20 mouse cellular contexts compared by ENCODE assay signal in the genomic region with DNA sequence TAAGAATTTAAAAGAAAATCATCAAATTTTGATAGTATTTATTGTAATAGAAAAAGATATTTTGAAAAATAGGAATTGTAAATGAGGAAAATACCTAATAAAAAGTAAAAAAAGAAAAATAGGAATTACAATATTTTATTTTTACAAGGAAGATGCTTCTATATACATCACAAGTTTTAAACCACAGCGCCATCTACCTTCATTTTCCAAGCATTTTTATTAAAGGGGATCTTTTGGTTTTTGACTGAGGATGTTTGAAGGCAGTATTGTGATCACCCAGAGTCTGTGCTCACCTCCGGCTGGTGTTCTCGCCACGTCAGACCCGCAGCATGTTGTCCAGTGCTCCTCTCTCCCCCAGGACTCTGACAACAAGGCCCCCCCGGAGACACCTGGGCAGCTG. TPM values are rescaled to one million over a fixed set of nuclear protein-coding genes. Genes with fewer than 3 reads are reported as not detected.
DNase-seq lines count a peak whose midpoint lies in the region; ATAC-seq and TF ChIP-seq lines count a peak whose summit lies in the region.
"Had no signal": no experiment of that assay in that cellular context is flagged by ENCODE, and none has a peak within 500 bp of the region (broad histone marks: within the 10 kb centered on the region; RNA-seq: fewer than 3 reads in every experiment).

No protein-coding gene starts in this region.

- H3K36me3 ChIP-seq in kidney, postnatal 0 days (ENCODE audit: insufficient read depth, low read length), result peaks cover 39% of the 10 kb centered on the region
- peaks cover 80% of the 10 kb centered on the region for H3K36me3 ChIP-seq in kidney, embryonic 15.5 days
- peaks cover 65% of the 10 kb centered on the region for H3K36me3 ChIP-seq in midbrain, postnatal 0 days (ENCODE audit: insufficient read depth, low read length)
- peaks cover 30% of the 10 kb centered on the region for H3K36me3 ChIP-seq in midbrain, embryonic 15.5 days (replicated peaks)
- H3K36me3 ChIP-seq in forebrain, postnatal 0 days (ENCODE audit: insufficient read depth), result peaks cover 57% of the 10 kb centered on the region

- TF ChIP-seq CTCF in gastrocnemius, adult 2 months (IDR thresholded peaks at IDR 0.05), result peak; percentile 11; the same call in 1 of the 2 replicates
- TF ChIP-seq CTCF in kidney, postnatal 0 days (IDR thresholded peaks at IDR 0.05; ENCODE audit: low read depth), result peak; percentile 43
- TF ChIP-seq CTCF in midbrain, postnatal 0 days (IDR thresholded peaks at IDR 0.05), result peak; percentile 55
- TF ChIP-seq CTCF in forebrain, postnatal 0 days (IDR thresholded peaks at IDR 0.05; ENCODE audit: low read depth), result peak; percentile 28; the same call in 1 of the 2 replicates

- WGBS in kidney, postnatal 0 days, result 93% methylated on average over 6 of the region's 6 CpGs
- 92% methylated on average over 6 of the region's 6 CpGs for WGBS in kidney, embryonic 15.5 days
- WGBS in midbrain, postnatal 0 days, result 87% methylated on average over 6 of the region's 6 CpGs
- WGBS in midbrain, embryonic 15.5 days, result 94% methylated on average over 6 of the region's 6 CpGs
- WGBS in forebrain, postnatal 0 days, result 93% methylated on average over 6 of the region's 6 CpGs

- no peaks in the 10 kb centered on the region for H3K4me1 ChIP-seq in kidney, postnatal 0 days (replicated peaks; ENCODE audit: insufficient read depth, low read length)
- peaks cover 6% of the 10 kb centered on the region; the same call in 1 of the 2 replicates for H3K4me1 ChIP-seq in kidney, embryonic 15.5 days
- no peaks in the 10 kb centered on the region for H3K4me1 ChIP-seq in midbrain, postnatal 0 days (ENCODE audit: insufficient read depth, low read length)
- H3K4me1 ChIP-seq in midbrain, embryonic 15.5 days, result no peaks in the 10 kb centered on the region
- H3K4me1 ChIP-seq in forebrain, postnatal 0 days (ENCODE audit: insufficient read depth), result peaks cover 8% of the 10 kb centered on the region; the same call in 1 of the 2 replicates
- H3K4me1 ChIP-seq: midbrain, embryonic 10.5 days had no signal

- intact Hi-C loops in gastrocnemius, adult 2 months (cut with DNase I), result no loop called here
- intact Hi-C loops in gastrocnemius, postnatal 14 days (cut with DNase I; ENCODE audit: low total_unique reads), result no loop called here

- DNase-seq in gastrocnemius, adult 2 months, result no peak
- no peak for DNase-seq in gastrocnemius, postnatal 14 days
- peak; percentile 29 for DNase-seq in kidney, postnatal 0 days (ENCODE audit: low spot score)
- DNase-seq in midbrain, postnatal 0 days (ENCODE audit: low spot score), result no peak
- DNase-seq in forebrain, postnatal 0 days, result no peak
- no peak for DNase-seq in thymus, postnatal 0 days (ENCODE audit: low spot score)
- DNase-seq: adrenal gland, postnatal 36 days; cerebellum, adult 11-12 months; heart, postnatal 36 days; kidney, adult 9 months; lung, postnatal 10 days; right cerebral cortex, adult 18-20 months; thymus, adult 2 months had no signal

- H3K9ac ChIP-seq in kidney, postnatal 0 days (ENCODE audit: low read depth, low read length), result no peak overlapping the region
- H3K9ac ChIP-seq in kidney, embryonic 15.5 days, result no peak overlapping the region
- H3K9ac ChIP-seq in midbrain, postnatal 0 days (replicated peaks; ENCODE audit: low read length, poor library complexity, severe bottlenecking), result no peak overlapping the region
- no peak overlapping the region for H3K9ac ChIP-seq in midbrain, embryonic 15.5 days
- H3K9ac ChIP-seq in forebrain, postnatal 0 days, result no peak overlapping the region
- H3K9ac ChIP-seq: heart, embryonic 15.5 days had no signal

- H3K4me3 ChIP-seq in gastrocnemius, adult 2 months, result no peak overlapping the region
- H3K4me3 ChIP-seq in kidney, postnatal 0 days (replicated peaks; ENCODE audit: low read depth, low read length), result no peak overlapping the region
- H3K4me3 ChIP-seq in kidney, embryonic 15.5 days (replicated peaks), result no peak overlapping the region
- no peak overlapping the region for H3K4me3 ChIP-seq in midbrain, postnatal 0 days (ENCODE audit: low read depth, low read length)
- no peak overlapping the region for H3K4me3 ChIP-seq in midbrain, embryonic 15.5 days
- no peak overlapping the region for H3K4me3 ChIP-seq in forebrain, postnatal 0 days (ENCODE audit: low read depth, low read length)
- H3K4me3 ChIP-seq: embryonic facial prominence, embryonic 10.5 days; heart, embryonic 15.5 days; midbrain, embryonic 10.5 days; myocyte had no signal

- H3K9me3 ChIP-seq in kidney, postnatal 0 days (replicated peaks; ENCODE audit: low read length), result no peaks in the 10 kb centered on the region
- H3K9me3 ChIP-seq in kidney, embryonic 15.5 days (replicated peaks), result no peaks in the 10 kb centered on the region
- H3K9me3 ChIP-seq in midbrain, postnatal 0 days (ENCODE audit: low read length), result no peaks in the 10 kb centered on the region
- H3K9me3 ChIP-seq in midbrain, embryonic 15.5 days, result no peaks in the 10 kb centered on the region
- no peaks in the 10 kb centered on the region for H3K9me3 ChIP-seq in forebrain, postnatal 0 days (ENCODE audit: low read length)
- H3K9me3 ChIP-seq: embryonic facial prominence, embryonic 10.5 days; heart, embryonic 15.5 days; midbrain, embryonic 10.5 days had no signal

- H3K27me3 ChIP-seq in kidney, postnatal 0 days (ENCODE audit: insufficient read depth, low read length), result no peaks in the 10 kb centered on the region
- H3K27me3 ChIP-seq in kidney, embryonic 15.5 days, result no peaks in the 10 kb centered on the region
- no peaks in the 10 kb centered on the region for H3K27me3 ChIP-seq in midbrain, postnatal 0 days (ENCODE audit: insufficient read depth, low read length)
- no peaks in the 10 kb centered on the region for H3K27me3 ChIP-seq in midbrain, embryonic 15.5 days (replicated peaks)
- no peaks in the 10 kb centered on the region for H3K27me3 ChIP-seq in forebrain, postnatal 0 days (ENCODE audit: insufficient read depth, low read length)
- H3K27me3 ChIP-seq: heart, embryonic 15.5 days; Patski had no signal

- H3K4me2 ChIP-seq in kidney, postnatal 0 days (ENCODE audit: low read length), result no peak overlapping the region
- no peak overlapping the region for H3K4me2 ChIP-seq in kidney, embryonic 15.5 days
- no peak overlapping the region for H3K4me2 ChIP-seq in midbrain, postnatal 0 days (ENCODE audit: low read depth, low read length, poor library complexity, severe bottlenecking)
- H3K4me2 ChIP-seq in midbrain, embryonic 15.5 days, result no peak overlapping the region
- H3K4me2 ChIP-seq in forebrain, postnatal 0 days (ENCODE audit: low read depth), result no peak overlapping the region
- H3K4me2 ChIP-seq: heart, embryonic 15.5 days had no signal

- no peak overlapping the region; the same call in 1 of the 2 replicates for H3K27ac ChIP-seq in gastrocnemius, adult 2 months
- no peak overlapping the region for H3K27ac ChIP-seq in kidney, postnatal 0 days
- no peak overlapping the region for H3K27ac ChIP-seq in kidney, embryonic 15.5 days
- no peak overlapping the region for H3K27ac ChIP-seq in midbrain, postnatal 0 days (ENCODE audit: low read depth, low read length)
- H3K27ac ChIP-seq in midbrain, embryonic 15.5 days, result no peak overlapping the region
- H3K27ac ChIP-seq in forebrain, postnatal 0 days (ENCODE audit: low read depth, low read length), result no peak overlapping the region
- H3K27ac ChIP-seq: embryonic facial prominence, embryonic 10.5 days; heart, embryonic 15.5 days; midbrain, embryonic 10.5 days had no signal

- ATAC-seq in kidney, postnatal 0 days (replicated peaks; ENCODE audit: low FRiP score, low read depth), result no peak
- no peak for ATAC-seq in kidney, embryonic 15.5 days (replicated peaks; ENCODE audit: low FRiP score)
- ATAC-seq in midbrain, postnatal 0 days (ENCODE audit: low FRiP score), result 0 out of 2 replicates have a peak, but pooled peaks have one; percentile 34
- no peak for ATAC-seq in midbrain, embryonic 15.5 days (replicated peaks)
- no peak for ATAC-seq in forebrain, postnatal 0 days
- ATAC-seq: Patski had no signal

RNA-seq across cellular contexts. Expression of a gene that starts 5.1 kb away (rescaled TPM):
- total RNA-seq in gastrocnemius, adult 2 months (2021), result 10 to 100 TPM; 27.8 to 52.8 TPM
- total RNA-seq in gastrocnemius, postnatal 14 days (2021), result 10 to 100 TPM; 23.9 to 72.0 TPM
- 0.46 and 1.1 TPM in 2 replicates for polyA plus RNA-seq in kidney, postnatal 0 days (2015; fragmentation: Nextera tagmentation; extraction: Ambion mirVana)
- 1.4 and 3.8 TPM in 2 replicates for polyA plus RNA-seq in kidney, embryonic 15.5 days (2015; fragmentation: Nextera tagmentation; extraction: Ambion mirVana)
- total RNA-seq in midbrain, postnatal 0 days (2014; rRNA removed), result 0.09 and 0.11 TPM in 2 replicates
- polyA plus RNA-seq in midbrain, postnatal 0 days (2015; fragmentation: Nextera tagmentation; extraction: Ambion mirVana), result 0.25 and 0.36 TPM in 2 replicates
- polyA plus RNA-seq in midbrain, embryonic 15.5 days (2015; fragmentation: Nextera tagmentation; extraction: Ambion mirVana), result 0.36 and 0.45 TPM in 2 replicates
- total RNA-seq in forebrain, postnatal 0 days (2014; rRNA removed), result 0.52 TPM in 1 of 2 replicates, not detected in the other
- polyA plus RNA-seq in forebrain, postnatal 0 days (2015; fragmentation: Nextera tagmentation; extraction: Ambion mirVana), result 0.21 and 0.33 TPM in 2 replicates
- polyA plus RNA-seq in thymus, postnatal 0 days (2015; fragmentation: Nextera tagmentation; extraction: Ambion mirVana), result 1.1 TPM in 2 replicates

RNA-seq across cellular contexts. Expression of a gene that starts 46.7 kb away (rescaled TPM):
- total RNA-seq in gastrocnemius, adult 2 months (2021), result 10 to 100 TPM; 36.3 to 37.1 TPM
- 10 to 100 TPM; 27.5 to 31.4 TPM for total RNA-seq in gastrocnemius, postnatal 14 days (2021)
- 19.8 and 21.6 TPM in 2 replicates for polyA plus RNA-seq in kidney, postnatal 0 days (2015; fragmentation: Nextera tagmentation; extraction: Ambion mirVana)
- polyA plus RNA-seq in kidney, embryonic 15.5 days (2015; fragmentation: Nextera tagmentation; extraction: Ambion mirVana), result 19.5 and 20.0 TPM in 2 replicates
- total RNA-seq in midbrain, postnatal 0 days (2014; rRNA removed), result 54.5 and 59.6 TPM in 2 replicates
- 24.3 and 27.8 TPM in 2 replicates for polyA plus RNA-seq in midbrain, postnatal 0 days (2015; fragmentation: Nextera tagmentation; extraction: Ambion mirVana)
- polyA plus RNA-seq in midbrain, embryonic 15.5 days (2015; fragmentation: Nextera tagmentation; extraction: Ambion mirVana), result 22.8 and 23.8 TPM in 2 replicates
- total RNA-seq in forebrain, postnatal 0 days (2014; rRNA removed), result 35.2 and 43.6 TPM in 2 replicates
- 27.7 and 28.0 TPM in 2 replicates for polyA plus RNA-seq in forebrain, postnatal 0 days (2015; fragmentation: Nextera tagmentation; extraction: Ambion mirVana)
- polyA plus RNA-seq in thymus, postnatal 0 days (2015; fragmentation: Nextera tagmentation; extraction: Ambion mirVana), result 18.7 and 23.1 TPM in 2 replicates

RNA-seq across cellular contexts. Expression of a gene that starts 50.6 kb away (rescaled TPM):
- total RNA-seq in gastrocnemius, adult 2 months (2021), result 10 to 100 TPM; 10.3 to 18.0 TPM
- 10 to 100 TPM in 1 of 2 experiments, 1 to 10 TPM in 1; 8.4 to 10.1 TPM for total RNA-seq in gastrocnemius, postnatal 14 days (2021)
- polyA plus RNA-seq in kidney, postnatal 0 days (2015; fragmentation: Nextera tagmentation; extraction: Ambion mirVana), result 23.3 and 23.6 TPM in 2 replicates
- 24.9 and 26.8 TPM in 2 replicates for polyA plus RNA-seq in kidney, embryonic 15.5 days (2015; fragmentation: Nextera tagmentation; extraction: Ambion mirVana)
- 16.0 and 19.8 TPM in 2 replicates for total RNA-seq in midbrain, postnatal 0 days (2014; rRNA removed)
- polyA plus RNA-seq in midbrain, postnatal 0 days (2015; fragmentation: Nextera tagmentation; extraction: Ambion mirVana), result 12.7 and 14.6 TPM in 2 replicates
- polyA plus RNA-seq in midbrain, embryonic 15.5 days (2015; fragmentation: Nextera tagmentation; extraction: Ambion mirVana), result 22.1 and 23.3 TPM in 2 replicates
- 13.6 and 18.7 TPM in 2 replicates for total RNA-seq in forebrain, postnatal 0 days (2014; rRNA removed)
- 11.7 and 12.2 TPM in 2 replicates for polyA plus RNA-seq in forebrain, postnatal 0 days (2015; fragmentation: Nextera tagmentation; extraction: Ambion mirVana)
- polyA plus RNA-seq in thymus, postnatal 0 days (2015; fragmentation: Nextera tagmentation; extraction: Ambion mirVana), result 7.4 and 7.8 TPM in 2 replicates
